Mouse (Mus musculus) cerebellum, postnatal 25 days (tissue): ENCODE results near the gene Mrps18a.

Source experiments
- DNase-seq, 2 experiments: peaks; one replicate each; pipeline ENCODE4 v3.0.0; 2021; ENCODE audit warnings: mixed read lengths in 2 of 2

Gene Mrps18a

DNA sequence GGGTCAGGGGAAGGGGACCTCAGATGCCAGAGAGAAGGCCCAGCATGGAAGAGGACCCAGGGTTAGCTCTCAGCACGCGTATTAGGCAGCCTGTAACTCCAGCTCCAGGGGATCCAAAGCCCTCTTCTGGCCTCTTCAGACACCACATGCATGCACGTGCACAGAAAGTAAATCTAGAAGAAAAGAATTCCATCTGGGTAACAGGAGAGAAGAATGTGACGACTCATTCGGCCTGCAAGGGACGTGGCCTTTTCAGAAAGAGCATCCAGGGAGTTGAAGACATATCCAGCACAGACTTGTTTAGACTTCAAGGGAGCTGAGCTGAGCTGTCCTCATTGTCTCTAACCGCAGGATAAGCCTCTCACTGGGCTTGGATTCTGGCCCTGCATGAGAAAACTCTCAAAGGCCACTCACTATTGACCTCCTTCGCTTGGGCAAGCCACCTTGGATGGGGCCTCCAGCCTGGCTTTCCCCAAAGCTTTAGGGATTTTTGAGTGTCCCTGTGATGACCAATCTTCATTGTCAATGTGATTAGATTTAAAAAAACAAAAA lies 8.1 kb upstream of the Mrps18a start:
- no peak for DNase-seq

DNA sequence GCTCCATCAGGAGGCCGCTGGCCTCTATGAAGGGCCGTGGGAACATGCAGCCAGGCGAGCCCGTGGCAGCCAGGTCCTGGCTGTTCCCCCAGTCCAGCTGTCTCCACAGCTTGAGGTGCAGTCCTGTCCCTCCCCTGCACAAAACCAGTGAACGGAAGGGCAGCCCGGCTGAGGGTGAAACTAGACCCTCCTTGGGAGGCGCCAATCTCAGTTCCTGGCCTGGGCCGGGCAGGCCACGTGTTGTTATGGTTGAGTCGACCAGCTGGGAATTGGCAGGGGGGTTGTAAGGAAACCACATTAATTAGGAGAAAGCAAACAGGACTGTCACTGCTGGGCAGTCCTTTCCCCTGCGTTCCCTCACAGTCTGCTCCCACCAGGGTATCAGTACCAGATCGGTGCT lies 6.3 kb upstream of the Mrps18a start:
- DNase-seq, result peak; percentile 18 to 20

DNA sequence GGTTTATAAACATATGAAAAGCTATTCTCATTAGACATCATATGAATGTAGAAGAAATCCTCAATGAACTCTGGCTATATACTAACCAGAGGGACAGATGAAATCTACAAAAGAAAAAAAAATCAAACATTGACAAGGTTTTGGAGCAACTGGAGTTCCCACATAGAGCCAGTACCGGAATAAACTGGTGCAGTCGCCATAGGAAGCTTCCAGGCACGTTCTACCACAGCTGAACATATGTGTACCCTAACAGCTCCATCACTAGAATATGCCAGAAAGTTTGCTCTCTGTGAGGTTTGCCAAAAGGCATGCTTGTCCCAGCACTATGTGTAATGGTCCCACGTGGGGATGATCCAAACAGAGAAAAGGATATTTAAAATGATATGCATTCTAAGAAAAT lies 2.5 kb upstream of the Mrps18a start:
- no peak for DNase-seq

DNA sequence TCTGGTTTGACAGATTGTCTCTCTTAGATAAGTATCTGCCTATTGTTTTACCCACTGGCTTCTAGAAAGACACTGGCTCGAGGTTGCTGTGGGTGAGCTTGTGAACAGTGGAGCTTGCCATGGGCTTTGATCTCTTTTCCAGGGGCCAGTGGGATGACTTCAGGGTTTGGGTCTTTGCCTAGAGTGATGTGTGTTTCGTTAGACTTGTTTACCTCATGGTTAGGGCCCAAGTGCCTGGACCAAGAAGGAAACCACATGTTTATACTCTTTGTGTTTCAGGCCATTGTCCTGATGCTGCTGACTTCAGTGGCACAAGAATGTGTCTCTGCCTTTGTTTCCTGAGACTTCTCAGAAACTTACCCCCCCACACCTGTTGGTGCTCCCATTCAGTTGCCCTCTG lies 4.7 kb downstream of the Mrps18a start:
- DNase-seq, result no peak

DNA sequence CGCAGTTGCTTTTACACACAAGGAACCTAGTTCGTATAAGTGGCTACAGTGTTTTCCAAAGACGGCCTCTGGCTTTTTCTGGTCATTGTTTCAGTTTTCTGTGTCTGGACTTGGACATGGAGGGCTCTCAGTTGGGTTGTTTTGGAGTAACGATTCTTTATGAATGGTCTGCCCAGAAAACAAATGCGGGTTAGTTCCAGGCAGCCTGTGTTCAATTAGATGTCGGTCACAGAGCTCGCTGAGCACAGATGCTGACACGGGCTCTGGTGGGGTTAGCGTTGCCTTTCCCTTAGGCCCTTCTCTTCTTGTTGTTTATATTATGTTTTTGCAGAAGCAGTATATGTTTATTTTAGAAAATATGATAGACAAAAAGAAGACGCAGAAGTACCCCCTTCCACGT lies 5.4 kb downstream of the Mrps18a start:
- DNase-seq, result no peak

DNA sequence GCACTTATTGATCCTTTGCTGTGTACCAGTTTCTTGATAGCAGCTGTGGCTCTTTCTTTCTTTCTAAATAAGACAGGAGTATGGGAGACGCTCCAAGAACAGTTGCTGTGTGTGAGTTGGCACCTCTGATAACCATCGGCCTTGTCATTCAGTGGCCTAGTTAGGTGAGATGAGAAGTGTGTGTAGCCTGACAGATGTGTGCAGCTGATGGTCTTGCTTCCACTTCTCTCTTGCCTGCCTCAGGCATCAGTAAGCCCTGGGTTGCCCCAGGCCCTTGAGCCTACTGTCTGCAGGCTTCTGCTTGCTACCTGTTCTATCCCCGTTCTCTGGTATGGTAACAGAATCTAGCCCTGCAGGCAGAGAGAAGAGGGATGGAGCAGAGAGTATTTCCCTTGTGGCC lies 6.1 kb downstream of the Mrps18a start:
- no peak for DNase-seq

DNA sequence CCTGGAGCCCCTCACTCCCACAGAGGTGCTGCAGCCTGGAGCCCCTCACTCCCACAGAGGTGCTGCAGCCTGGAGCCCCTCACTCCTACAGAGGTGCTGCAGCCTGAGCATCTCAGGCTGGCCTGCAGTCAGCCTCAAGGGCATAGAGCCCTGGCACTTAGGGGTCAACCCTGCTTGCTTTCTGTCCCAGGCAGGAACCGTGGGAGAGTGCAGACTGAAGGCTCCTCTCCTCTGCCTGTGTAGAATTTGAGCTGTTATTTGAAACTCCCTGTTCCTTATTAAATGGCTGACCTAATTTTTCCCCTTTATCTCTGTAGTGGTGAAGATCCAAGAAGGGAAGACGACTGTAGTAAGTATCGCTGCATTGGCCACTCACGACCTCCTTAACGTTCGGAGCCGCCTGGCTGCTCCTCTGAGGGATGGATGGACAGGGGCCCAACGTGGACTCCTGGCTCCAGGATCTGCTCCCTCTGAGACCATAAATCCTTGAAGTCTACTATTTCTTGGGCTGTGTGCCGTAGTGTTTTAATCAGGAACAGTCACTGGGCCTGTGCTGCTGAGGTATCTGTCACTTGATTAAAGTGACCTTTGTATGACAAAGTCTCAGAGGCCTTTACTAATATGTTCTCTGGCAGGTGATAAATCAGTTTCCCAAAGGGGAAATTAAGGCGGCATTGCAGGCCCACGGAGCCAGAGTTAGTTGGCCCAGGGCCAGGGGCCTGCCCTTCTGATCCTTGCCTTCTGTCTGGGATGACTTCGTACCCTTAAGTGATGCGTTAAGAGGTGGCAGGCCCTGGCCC lies 7.0 kb downstream of the Mrps18a start:
- DNase-seq, result no peak

DNA sequence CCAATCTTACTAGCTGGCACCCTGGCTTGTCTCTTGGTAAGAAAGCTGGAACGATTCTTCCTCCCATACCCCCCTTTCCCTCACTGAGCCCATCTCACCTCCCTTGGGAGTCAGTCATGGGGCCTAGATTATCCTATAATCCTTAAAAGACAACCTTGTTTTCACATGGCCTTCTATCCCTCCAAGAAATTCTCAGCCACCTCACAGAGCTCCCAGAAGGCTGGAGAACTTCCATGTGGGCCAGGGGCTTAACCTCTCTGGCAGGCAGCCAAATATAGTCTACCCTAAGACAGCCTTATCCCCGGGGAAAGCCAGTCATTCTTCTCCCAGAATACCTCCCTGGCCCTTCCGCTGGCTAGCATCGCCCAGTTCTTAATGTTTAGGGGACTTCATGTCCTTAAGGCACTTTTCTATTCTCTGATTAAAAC lies 7.7 kb downstream of the Mrps18a start:
- no peak for DNase-seq

DNA sequence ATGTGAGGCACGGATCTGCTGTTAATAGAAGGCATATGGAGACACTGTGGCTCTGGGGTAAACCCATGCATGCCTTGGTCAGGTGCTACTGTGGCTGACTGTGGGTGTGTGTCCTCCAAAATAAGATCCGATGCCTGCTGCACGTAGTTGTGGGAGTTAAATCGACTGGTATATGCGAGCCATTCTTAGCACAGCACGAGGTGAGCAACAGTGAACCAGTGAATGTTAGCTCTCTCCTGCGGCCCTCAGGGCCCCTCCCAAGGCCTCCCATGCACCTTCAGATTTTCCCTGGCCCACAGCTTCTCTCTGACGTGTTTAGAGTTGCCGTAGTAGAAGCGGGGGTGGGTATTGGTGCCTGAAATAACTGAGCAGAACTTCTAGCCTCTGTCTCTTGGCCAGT lies 8.9 kb downstream of the Mrps18a start:
- no peak for DNase-seq

DNA sequence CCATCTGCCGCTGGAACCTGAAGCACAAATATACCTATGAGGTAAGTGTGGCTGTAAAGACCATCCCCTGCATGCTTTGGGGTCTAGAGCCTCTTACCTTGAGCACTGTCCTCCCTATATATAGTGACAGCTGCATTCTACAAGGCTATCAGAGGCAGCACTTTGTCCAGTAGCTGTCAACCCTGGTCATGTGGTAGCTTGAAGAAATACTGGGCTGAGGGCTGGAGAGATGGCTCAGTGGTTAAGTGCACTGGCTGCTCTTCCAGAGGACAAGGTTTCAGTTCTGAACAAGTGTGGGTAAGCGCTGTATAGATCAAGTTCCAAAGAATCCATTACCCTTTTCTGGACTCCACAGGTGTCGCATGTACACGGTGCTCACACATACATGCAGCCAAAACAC lies 12.0 kb downstream of the Mrps18a start:
- DNase-seq, result no peak

DNA sequence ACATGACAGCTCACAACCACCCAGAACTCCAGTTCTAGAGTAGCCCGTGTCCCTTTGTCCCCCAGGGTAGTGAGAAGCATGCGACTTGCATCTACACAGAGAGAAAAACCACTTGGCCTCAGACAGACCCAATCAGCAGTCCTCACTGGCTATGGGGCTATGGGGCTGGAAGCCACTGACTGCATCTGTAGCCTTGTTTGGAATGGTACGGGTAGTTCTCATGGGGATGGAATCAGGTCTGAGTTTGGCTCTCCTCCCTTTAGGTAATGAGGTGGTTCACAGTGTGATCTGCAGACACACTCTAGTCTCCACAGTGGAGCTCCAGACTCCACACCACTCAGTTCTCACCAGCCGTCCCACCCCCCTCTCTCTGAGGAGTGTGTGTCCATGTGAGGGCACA lies 12.5 kb downstream of the Mrps18a start:
- DNase-seq, result no peak

DNA sequence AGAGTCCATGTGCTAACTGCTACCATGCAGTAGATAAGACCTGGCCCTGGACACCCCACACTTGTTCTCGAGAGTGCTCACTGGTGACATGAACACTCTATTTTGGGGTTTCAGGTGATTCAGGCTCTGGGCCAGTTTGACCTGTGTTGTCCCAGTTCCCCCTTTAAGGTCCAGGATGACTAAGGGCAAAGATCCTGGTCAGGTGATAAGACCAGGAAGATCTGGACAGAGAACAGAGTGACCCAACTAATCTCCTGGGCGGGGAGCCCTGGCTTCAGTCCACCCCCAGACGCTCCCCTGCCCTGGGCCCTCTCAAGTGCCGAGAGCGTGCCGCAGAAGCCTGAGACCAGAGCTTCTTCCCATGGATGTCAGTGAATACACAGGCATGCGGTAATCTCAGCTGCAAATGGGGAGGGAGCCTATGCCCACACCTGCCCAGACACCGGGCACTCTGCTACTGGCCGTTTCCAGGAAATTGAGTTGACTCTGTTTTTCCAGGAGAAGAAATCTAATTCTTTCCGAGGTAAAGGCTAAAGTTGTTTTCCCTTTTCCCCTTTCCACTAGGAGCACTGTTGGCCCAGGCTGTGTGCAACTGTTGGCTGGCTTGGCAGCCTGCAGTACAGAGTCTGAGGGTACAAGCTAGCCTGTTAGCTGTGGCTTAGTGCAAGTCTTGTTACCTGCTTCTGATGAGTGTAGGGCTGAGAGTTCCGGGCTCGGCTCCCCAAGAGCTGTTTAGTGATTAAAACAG lies 13.3 kb downstream of the Mrps18a start:
- DNase-seq, result no peak

DNA sequence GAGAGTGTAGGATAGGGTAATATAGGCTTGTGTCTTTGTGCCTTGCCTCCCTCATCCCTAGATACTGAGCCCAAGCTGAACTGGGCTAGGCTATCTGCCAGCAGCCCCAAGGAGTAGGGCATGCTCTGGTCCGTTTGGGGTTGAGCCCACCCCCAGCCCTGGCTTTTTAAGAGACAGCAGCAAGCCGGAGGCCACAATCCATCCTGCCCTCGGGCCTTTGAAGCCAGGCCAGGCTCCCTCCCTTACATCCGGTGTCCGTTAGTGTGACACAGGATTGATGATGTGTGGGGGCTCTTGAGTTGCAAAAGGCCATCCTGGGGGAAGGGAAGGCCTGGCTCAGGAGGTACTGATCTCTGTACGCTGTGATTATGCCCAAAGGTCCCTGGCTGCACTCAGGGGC lies 15.8 kb downstream of the Mrps18a start:
- DNase-seq, result no peak

DNA sequence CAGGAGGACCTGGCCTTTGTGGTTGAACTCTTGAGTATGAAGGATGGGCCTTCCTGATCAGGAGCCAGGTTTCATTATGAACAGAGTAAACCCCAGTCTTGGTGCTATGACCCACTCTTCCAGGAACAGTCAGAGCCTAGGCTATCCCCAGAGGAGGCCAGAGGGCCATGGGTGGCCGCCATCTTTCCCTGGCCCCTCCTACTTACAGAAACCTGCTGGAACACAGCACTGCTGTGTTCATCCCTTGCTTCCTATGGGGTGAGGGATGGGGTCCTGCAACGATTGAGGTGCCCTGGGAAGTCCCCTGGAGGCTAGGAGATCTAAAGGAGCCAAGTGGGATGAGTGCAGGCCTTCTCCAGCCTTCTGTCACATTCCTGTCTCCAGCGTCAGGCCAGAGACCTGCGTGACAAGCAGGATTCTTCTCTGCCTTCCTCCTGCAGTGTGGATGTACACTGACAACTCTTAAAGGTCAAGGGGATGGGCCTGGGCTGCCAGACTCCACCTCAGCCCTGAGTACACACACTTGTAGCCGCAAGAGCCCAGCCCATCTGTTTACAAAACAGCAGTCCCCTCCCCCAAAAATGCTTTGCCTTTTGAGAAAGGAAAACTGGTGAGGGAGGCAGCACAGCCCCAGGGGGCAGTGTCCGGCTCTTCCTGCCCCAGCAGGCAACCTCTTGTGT lies 17.2 kb downstream of the Mrps18a start:
- DNase-seq, result no peak

DNA sequence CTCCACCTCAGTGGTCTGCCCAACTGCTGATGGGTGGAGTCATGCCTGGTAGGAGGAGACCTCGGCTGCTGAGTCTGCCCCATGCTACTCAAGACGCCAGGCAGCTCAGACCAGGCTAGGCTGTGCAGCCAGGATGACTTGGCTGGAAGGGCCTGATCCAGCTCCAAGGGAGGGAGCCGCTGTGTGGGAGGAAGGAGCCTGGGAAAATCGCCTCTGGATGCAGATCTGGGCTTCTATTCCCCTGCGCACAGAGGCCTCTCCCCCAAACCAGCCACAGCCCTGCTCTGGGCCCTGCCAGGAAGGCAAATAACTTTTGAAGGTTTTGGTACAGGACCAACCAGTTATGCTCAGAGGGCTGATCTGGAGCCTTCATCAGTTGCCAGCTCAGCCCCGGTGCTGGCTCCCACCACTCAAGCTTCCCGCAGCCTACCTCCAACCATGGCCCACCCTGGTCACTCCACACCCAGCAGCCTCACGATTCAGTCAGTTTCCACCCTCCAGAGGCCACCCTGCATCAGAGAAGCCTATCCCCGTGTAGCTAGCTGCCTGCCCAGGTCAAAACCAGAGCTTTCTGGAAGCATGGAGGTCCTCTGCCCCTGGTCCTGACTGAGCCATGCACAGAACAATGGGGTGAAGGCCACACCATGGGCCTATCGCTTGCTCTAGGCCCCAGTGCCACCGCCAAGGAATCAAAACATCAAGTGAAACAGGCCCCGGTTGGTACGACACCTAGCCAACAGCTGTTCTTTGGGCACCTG lies 19.1 kb downstream of the Mrps18a start:
- DNase-seq, result peak in 1 of 2 experiments; percentile 15

DNA sequence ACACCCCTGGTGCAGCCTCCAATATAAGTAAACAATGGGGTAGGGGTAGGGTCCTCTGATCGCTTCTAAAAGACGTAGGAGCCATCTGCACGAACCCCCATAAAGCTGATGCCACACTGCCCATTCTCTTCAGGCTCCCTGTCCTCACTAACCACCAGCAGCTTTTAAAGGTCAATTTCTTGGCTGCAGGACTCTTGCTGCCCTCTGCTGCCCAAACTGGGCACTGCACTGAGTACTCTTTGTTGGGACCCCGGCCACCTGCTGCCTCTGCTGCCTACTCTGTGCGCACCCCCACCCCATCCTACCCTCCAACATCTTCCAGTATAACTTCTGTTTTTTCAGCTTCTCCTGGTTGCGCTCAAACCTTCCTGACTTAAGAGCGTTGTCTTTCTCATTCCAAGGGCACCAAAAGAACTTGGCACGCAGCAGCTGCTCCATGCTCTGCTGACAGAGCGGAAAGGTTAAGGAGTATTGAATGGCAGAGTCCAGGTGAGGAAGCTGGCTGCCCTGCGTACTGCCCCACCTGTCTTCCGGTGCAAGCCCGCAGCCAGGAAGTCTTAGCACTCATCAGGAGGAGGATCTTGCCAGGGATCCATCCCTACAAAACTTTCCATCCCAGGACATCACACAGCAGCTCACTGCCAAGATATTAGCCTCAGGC lies 21.4 kb downstream of the Mrps18a start:
- peak; percentile 81 to 87 for DNase-seq

DNA sequence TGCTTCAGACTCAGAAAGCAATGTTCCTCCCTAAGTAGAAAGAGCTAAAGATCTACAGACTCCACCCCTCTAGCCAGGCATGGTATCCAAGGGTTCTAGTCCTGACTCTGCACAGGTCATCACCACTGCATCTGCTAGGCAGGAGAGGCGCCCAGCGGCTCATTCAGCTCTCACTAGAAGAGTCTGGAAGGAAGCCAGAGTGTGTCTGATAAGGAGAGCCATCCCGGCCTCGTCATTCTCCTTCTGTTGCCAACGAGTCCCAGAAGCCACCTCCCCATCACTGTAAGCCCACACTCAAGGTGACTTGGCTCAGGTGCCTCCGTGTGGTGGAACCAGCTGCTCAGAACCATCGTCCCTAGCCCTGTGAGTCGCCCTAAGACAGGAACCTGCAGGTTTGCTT lies 22.1 kb downstream of the Mrps18a start:
- DNase-seq, result no peak

DNA sequence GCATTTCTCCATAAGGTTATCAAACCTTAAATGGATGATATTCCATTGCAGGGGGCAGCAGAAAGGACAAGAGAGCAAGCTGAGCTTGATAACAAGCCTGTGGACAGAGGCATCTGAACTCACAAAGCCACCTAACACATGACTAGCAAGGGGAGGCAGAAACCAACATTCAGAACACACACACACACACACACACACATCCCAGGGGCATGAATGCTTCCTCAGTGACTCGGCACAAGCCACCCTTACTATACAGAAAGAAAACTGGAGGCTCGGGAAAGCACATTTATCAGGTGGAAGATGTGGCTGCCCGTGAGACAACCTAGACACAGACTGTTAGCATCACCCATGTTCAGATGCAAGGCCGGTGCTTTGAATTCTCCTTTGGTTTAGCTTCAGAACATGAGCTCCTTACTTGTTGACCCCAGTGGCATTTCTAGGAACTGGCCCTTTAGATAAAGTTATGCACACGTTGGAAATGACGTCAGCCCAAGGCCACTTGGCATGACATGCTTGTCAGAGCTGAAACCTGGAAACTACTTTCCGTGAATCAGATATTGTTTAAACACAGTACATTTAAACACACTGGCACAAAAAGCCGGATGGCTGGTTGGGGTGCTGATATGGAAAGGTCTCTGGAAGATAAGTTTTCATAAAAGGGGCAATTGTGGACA lies 27.9 kb downstream of the Mrps18a start:
- no peak for DNase-seq

DNA sequence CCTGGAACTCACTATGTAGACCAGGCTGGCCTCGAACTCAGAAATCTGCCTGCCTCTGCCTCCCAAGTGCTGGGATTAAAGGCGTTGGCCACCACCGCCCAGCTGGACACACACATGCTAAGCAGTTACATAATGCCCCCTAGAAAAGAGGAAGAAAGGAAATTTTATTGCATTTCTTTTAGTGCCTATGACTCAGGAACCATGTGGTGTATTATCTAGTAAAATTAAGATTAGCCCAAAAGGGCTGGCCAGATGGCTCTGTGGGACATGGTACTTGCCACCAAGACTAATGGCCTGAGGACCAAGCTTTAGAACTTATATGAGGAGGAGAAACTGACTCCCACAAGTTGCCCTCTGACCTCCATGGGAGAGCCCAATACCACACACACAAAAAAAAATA lies 29.1 kb downstream of the Mrps18a start:
- DNase-seq, result no peak

DNA sequence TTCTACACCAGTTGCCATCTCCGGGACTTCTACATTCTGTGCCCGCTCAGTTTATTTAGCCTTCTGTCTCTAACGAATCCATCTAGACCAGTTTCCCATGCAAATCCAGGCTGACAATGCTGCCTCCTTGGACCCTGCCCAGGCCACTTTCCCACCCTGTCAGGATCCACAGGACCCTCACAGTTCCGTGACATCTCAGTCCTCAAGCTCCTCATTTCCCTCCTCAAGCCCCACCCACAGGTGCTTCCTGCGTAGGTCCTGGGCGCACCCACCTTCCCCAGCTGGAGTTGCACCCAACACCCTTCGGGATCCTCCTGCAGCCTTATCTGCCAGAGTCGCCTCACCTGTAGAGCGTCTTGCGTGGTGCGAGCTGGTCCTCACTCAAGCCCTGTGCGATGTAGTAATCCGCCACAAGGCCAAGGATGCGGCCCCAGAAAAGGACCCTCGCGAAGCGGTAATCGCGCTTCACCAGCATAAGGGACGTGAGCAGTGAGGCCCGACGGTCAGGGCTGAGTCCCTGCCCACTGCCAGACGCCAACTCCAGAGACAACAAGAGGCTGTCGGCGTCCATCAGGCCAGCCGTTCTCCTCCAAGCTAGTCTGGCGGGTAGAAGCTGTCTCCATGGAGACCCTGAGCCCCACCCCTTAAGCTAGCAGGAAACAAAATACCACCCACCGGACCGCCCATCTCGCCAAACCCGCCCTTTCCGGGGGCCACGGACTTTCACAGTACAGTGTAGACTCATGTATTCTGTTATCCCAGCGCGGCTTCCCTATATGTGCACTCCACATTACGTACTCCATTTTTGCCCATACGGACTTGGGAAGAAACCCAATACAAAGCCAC lies 33.0 kb downstream of the Mrps18a start, which contains the start of gene Rsph9:
Rsph9 (minus strand) TSS at position 639 of the 846 bp plus-strand sequence.
- peak in 1 of 2 experiments; percentile 35 for DNase-seq
